Mouse (Mus musculus) bone marrow, adult 2 months (tissue): Measurements from ENCODE around the gene Shc2. TPM values are rescaled to one million over a fixed set of nuclear protein-coding genes. Genes with fewer than 3 reads are reported as not detected.

Source experiments
- H3K27ac ChIP-seq: fragments of 200-500 bp; 2 replicates; pipeline ENCODE4 v1.5.1; 2012; ENCODE audit warnings: low read depth, mild to moderate bottlenecking, control low read depth, inconsistent platforms, low read length; ENCODE audit not compliant: control insufficient read depth, poor library complexity, insufficient read depth
- H3K4me1 ChIP-seq: fragments of 200-500 bp; 2 replicates; pipeline ENCODE4 v1.6.1; 2011; ENCODE audit warnings: low read length; ENCODE audit not compliant: control insufficient read depth, insufficient read depth
- H3K4me3 ChIP-seq: fragments of 200-500 bp; replicated peaks from 2 replicates; pipeline ENCODE3; 2011; ENCODE audit warnings: mild to moderate bottlenecking, low read depth, low read length, control low read depth; ENCODE audit not compliant: control insufficient read depth
- CTCF ChIP-seq: fragments of 200-500 bp; IDR thresholded peaks from 2 replicates; pipeline ENCODE4 v1.5.1; 2011; ENCODE audit warnings: low read length, control low read depth; ENCODE audit not compliant: control insufficient read depth, insufficient read depth
- POLR2A ChIP-seq: fragments of 200-500 bp; IDR thresholded peaks from 2 replicates; pipeline ENCODE4 v1.6.1; 2011; ENCODE audit warnings: low read depth, mild to moderate bottlenecking, control low read depth, low read length, borderline replicate concordance; ENCODE audit not compliant: control insufficient read depth
- WGBS: fragments of 180-500 bp; shearing (Covaris S2); methylation state at CpG from one replicate; pipeline ENCODE4 v1.1.7; 2018; 5-methylcytosine and 5-hydroxymethylcytosine counted together
- polyA plus RNA-seq: library from polyadenylated mRNA; stranded (reverse); fragments of >200 nt; gene quantifications from 2 replicates; pipeline ENCODE4 v1.2.4, GENCODE M21; 2011; ENCODE audit warnings: low replicate concordance; ENCODE audit not compliant: missing spikeins, insufficient read depth, insufficient read length

The Shc2 gene
- polyA plus RNA-seq, 1 experiment, result 2.1 TPM

- WGBS, result 0% methylated on average over 10 of the region's 10 CpGs
- H3K4me1 ChIP-seq, result peaks cover 12% of the 10 kb centered on the region
Measured at GRCm38 (mm10) chr10:79682551-79682915, 44.8 kb upstream of the Shc2 start.

DNA sequence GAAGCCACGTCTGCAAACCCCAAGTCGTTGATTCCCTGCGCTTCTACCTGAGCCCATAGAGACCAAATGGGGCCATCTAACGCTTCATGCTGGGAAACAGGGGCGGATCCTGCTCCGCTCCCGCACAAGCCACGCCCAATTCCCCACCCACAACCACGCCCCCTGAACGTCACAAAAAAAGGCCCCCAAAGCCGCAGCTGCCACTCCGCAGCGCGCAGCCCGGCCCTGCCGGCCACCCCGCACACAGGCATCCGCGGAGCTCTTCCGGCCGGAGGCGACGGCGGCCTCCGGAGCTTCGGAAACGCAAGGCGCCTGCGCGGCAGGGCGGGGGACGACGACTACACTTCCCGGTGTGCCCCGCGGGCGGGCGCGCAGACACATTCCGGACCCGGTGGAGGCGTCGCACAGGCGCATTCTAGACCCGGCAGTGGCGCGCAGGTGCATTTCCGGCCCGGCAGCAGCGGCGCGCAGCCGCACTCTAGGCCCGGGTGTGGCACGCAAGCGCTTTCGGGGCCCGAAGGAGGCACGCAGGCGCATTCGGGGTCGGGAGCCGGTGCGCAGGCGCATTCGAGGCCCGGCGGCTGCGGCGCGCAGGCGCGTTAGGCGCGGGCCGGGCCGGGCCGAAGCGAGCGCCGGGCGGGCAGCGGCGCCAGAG, 44.0 kb upstream of the Shc2 start, which contains the start of gene Cdc34:
Gene Cdc34, plus strand, starts transcription at position 605 of the 655 bp plus-strand sequence.
- Histone ChIP-seq H3K4me3 (peak within 1 kb of the TSS; percentile 85), H3K27ac (peak within 1 kb of the TSS; percentile 98), H3K4me1 (peaks cover 12% of the 10 kb centered on the region)
- under 1% methylated on average over 84 of the region's 84 CpGs for WGBS
- TF ChIP-seq POLR2A, result peak; percentile 81; the same call in 1 of the 2 replicates
- no peak; the same call in 1 of the 2 replicates for TF ChIP-seq CTCF

More at GRCm38 (mm10) chr10:79682551-79682915, 44.8 kb upstream of the Shc2 start:
- TF ChIP-seq CTCF (no peak), POLR2A (no peak)
- H3K4me3 ChIP-seq, result peak overlapping the region; percentile 85
- peak overlapping the region; percentile 98 for H3K27ac ChIP-seq

DNA sequence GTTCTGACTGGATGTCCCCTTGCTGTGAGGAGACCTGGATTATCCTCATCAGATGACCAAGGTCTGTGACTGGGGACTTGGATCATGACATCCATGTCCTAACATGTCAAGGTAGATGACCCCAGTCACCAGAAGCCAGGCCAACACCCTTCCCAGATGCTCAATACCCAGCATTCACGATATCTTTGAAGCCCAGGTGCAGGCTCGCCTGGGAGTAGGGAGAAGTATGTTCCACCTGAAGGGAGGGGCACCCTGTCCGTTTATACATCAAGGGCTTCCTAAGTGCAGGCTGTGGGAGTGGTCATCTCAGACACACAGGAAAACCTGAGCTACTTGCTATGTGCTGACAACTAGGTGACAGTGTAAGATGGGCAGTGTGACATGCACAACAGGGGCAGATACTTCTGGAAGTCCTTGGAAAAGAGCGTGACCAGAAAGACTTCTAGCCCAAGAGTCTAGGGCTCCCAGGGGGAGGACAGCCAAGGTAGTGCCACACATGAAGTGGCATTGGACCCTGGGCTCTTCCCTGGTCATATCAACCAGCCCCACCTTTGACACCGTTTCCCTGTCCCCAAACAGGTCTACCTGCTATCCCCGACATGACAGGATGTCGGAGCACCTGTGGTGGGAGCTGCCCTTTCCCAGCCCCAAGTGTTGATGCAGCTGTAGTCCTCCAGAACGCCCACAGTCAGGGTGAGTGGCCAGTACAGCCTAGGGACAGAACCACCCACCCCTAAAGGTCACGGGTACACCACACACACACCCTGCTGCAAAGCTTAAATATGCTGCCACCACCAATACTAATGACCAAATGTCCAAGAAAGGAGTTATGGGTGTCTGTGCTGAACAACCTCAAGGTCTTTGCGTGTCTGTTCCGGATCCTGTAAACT, 43.1 kb upstream of the Shc2 start:
- TF ChIP-seq POLR2A (no peak), CTCF (no peak)

GRCm38 (mm10) chr10:79675346-79676035, 37.8 kb upstream of the Shc2 start:
- 92% methylated on average over 44 of the region's 44 CpGs for WGBS

More for the DNA sequence above, 43.1 kb upstream of the Shc2 start:
- Histone ChIP-seq H3K4me1 (peaks cover 12% of the 10 kb centered on the region), H3K27ac (peak overlapping the region; percentile 98), H3K4me3 (peak overlapping the region; percentile 64)
- WGBS, result 36% methylated on average over 11 of the region's 11 CpGs

GRCm38 (mm10) chr10:79673054-79673453, 35.3 kb upstream of the Shc2 start:
- no peak for TF ChIP-seq POLR2A
- TF ChIP-seq CTCF, result no peak
- 84% methylated on average over 3 of the region's 3 CpGs for WGBS
- H3K27ac ChIP-seq, result no peak overlapping the region

More at GRCm38 (mm10) chr10:79675346-79676035, 37.8 kb upstream of the Shc2 start:
- no peak overlapping the region for H3K27ac ChIP-seq
- no peak overlapping the region for H3K4me3 ChIP-seq
- no peak for TF ChIP-seq CTCF
- TF ChIP-seq POLR2A, result no peak
- H3K4me1 ChIP-seq, result peaks cover 1% of the 10 kb centered on the region; the same call in 1 of the 2 replicates

GRCm38 (mm10) chr10:79672088-79672455, 34.4 kb upstream of the Shc2 start:
- no peak overlapping the region for H3K4me3 ChIP-seq
- H3K4me1 ChIP-seq, result peaks cover 5% of the 10 kb centered on the region
- TF ChIP-seq CTCF, result no peak
- no peak for TF ChIP-seq POLR2A
- 65% methylated on average over 3 of the region's 3 CpGs for WGBS
- H3K27ac ChIP-seq, result no peak overlapping the region

More at GRCm38 (mm10) chr10:79673054-79673453, 35.3 kb upstream of the Shc2 start:
- H3K4me1 ChIP-seq, result peaks cover 5% of the 10 kb centered on the region
- H3K4me3 ChIP-seq, result no peak overlapping the region

DNA sequence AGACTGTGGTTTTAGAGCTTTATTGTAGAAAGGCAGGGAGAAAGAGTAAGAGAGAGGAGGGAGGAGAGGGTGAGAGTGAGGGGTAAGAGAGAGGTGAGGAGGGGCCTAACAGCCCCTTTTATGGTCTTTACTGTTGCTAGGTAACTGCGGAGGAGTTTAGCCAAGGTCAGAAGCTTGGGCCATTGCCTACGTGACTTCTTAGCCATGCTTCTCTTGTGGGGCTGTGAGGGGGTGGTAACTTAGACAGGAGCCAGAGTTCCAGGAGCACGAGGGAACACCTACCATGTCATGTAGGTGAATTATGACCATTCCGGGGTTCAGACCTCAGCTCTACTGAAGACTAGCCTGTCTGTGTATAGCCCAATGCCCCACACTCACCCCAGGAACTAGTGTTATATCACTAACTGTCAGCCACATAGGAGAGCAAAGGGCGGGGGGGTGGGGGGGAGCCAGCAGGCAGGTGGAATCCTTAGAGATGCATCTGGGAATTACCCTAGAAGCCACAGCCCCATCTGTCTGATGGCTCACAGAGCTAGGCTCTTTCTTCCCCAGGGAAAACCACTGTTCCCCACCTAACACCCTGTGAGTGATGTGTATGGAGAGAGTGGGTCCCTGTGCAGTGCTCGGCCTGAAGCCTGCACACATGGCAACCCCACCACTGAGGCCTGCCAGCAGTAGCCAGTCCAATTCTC, 33.8 kb upstream of the Shc2 start:
- no peak overlapping the region for H3K4me3 ChIP-seq
- TF ChIP-seq POLR2A (no peak), CTCF (no peak)
- H3K27ac ChIP-seq, result no peak overlapping the region
- WGBS, result 75% methylated on average over 6 of the region's 6 CpGs
- peaks cover 5% of the 10 kb centered on the region for H3K4me1 ChIP-seq

DNA sequence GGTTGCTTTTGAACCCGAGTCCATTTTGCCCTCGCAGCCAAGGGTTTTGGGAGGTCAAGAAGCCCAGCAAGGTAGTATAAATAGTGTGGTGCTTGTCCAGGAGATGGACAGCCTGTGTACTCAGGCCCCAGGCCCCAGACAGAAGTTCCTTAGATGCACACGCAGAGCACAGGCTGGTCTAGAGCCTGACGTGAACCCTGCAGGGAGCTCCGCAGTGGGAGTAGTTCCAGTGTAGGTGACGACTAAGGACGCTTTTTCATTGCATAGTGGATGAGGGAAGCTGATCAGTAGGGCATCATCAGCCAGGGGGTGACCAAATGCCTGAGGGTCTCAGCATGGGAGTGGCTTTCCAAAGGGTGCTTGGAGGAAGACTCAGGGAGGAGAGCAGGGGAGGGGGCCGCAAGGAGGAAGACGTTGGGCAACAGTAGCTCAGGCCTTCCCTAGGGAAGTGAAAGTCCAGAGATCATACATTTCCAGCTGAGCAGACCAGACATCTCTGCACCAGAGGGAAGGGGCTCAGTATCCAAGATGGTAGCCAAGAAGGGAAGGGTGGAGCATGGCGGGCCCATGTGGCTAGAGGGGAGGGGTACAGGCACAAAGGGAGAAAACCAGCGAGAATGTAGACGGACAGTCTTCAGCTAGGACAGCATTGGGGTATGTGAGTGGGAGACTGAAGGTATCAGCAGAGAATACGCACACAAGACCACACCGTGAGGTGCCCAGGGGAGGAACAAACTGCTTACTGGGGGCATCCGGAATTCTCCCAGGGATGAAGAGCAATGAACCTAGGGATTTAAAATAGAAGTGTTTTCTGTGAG, 32.6 kb upstream of the Shc2 start:
- TF ChIP-seq POLR2A (no peak), CTCF (no peak)
- H3K4me1 ChIP-seq, result peaks cover 5% of the 10 kb centered on the region
- 40% methylated on average over 15 of the region's 15 CpGs for WGBS
- H3K27ac ChIP-seq, result peak overlapping the region; percentile 7
- peak overlapping the region; percentile 96 for H3K4me3 ChIP-seq
